11 mouse cellular contexts compared by ENCODE assay signal in genomic region chr16:97466182-97466957, GRCm38 (mm10). TPM values are rescaled to one million over a fixed set of nuclear protein-coding genes. Genes with fewer than 3 reads are reported as not detected.
DNase-seq lines count a peak whose midpoint lies in the region; ATAC-seq and TF ChIP-seq lines count a peak whose summit lies in the region.
"Had no signal": no experiment of that assay in that cellular context is flagged by ENCODE, and none has a peak within 500 bp of the region (broad histone marks: within the 10 kb centered on the region; RNA-seq: fewer than 3 reads in every experiment).

No protein-coding gene starts in this region.

- peak; percentile 56 for TF ChIP-seq RAD21 in MEL (IDR thresholded peaks at IDR 0.05; ENCODE audit: low read depth, low read length)

- H3K27me3 ChIP-seq in heart, adult 2 months (ENCODE audit: control insufficient read depth, insufficient read depth, low read length), result no peaks in the 10 kb centered on the region
- no peaks in the 10 kb centered on the region for H3K27me3 ChIP-seq in liver, embryonic 14.5 days (ENCODE audit: control insufficient read depth, insufficient read depth, low read length)
- H3K27me3 ChIP-seq in liver, embryonic 12.5 days (replicated peaks), result no peaks in the 10 kb centered on the region
- no peaks in the 10 kb centered on the region for H3K27me3 ChIP-seq in MEL (ENCODE audit: control insufficient read depth in 1 of 2, insufficient read depth in 2 of 2, low read length in 2 of 2)
- H3K27me3 ChIP-seq: limb, embryonic 15.5 days had no signal

- TF ChIP-seq EP300 in heart, adult 2 months (IDR thresholded peaks at IDR 0.05; ENCODE audit: insufficient read depth, low read depth, low read length), result no peak
- no peak for TF ChIP-seq EP300 in liver, embryonic 14.5 days (IDR thresholded peaks at IDR 0.05; ENCODE audit: low read depth)
- no peak for TF ChIP-seq EP300 in MEL (IDR thresholded peaks at IDR 0.05; ENCODE audit: low read depth in 1 of 2, low read length in 2 of 2)

- H3K36me3 ChIP-seq in heart, adult 2 months (ENCODE audit: control insufficient read depth, insufficient read depth, low read length), result no peaks in the 10 kb centered on the region
- no peaks in the 10 kb centered on the region for H3K36me3 ChIP-seq in liver, embryonic 14.5 days (replicated peaks; ENCODE audit: control insufficient read depth, insufficient read depth, low read depth)
- H3K36me3 ChIP-seq in liver, embryonic 12.5 days, result no peaks in the 10 kb centered on the region
- peaks cover 0 to 12% of the 10 kb centered on the region in 2 experiments; a peak in 2 of 4 replicates for H3K36me3 ChIP-seq in MEL (ENCODE audit: control insufficient read depth in 1 of 2, insufficient read depth in 2 of 2, low read length in 2 of 2)
- H3K36me3 ChIP-seq: limb, embryonic 15.5 days had no signal

- TF ChIP-seq CTCF in heart, adult 2 months (IDR thresholded peaks at IDR 0.05), result peak; percentile 75
- peak; percentile 52 for TF ChIP-seq CTCF in liver, embryonic 14.5 days (IDR thresholded peaks at IDR 0.05; ENCODE audit: low read depth)
- peak; percentile 22 to 84 (median 74); a peak in 5 of 6 replicates for TF ChIP-seq CTCF in MEL (IDR thresholded peaks at IDR 0.05 in 2 of 3, conservative IDR thresholded peaks at IDR 0.05 in 1 of 3; ENCODE audit: control insufficient read depth in 1 of 3, insufficient read depth in 1 of 3, low read depth in 2 of 3, low read length in 3 of 3, poor library complexity in 1 of 3, severe bottlenecking in 1 of 3)

- peaks cover 1% of the 10 kb centered on the region; the same call in 1 of the 2 replicates for H3K4me1 ChIP-seq in heart, adult 2 months (ENCODE audit: control insufficient read depth, insufficient read depth, low read length)
- H3K4me1 ChIP-seq in liver, embryonic 14.5 days (replicated peaks; ENCODE audit: control insufficient read depth in 2 of 2, insufficient read depth in 2 of 2, low read length in 1 of 2), result no peaks in the 10 kb centered on the region
- no peaks in the 10 kb centered on the region for H3K4me1 ChIP-seq in liver, embryonic 12.5 days
- peaks cover 4 to 22% of the 10 kb centered on the region in 2 experiments for H3K4me1 ChIP-seq in MEL (ENCODE audit: control insufficient read depth in 1 of 2, insufficient read depth in 2 of 2, low read length in 2 of 2)

- no peak for TF ChIP-seq POLR2A in heart, adult 2 months (IDR thresholded peaks at IDR 0.05; ENCODE audit: insufficient read depth, low read depth, low read length)
- no peak for TF ChIP-seq POLR2A in MEL (IDR thresholded peaks at IDR 0.05; ENCODE audit: control insufficient read depth in 1 of 2, insufficient read depth in 1 of 2, low read depth in 1 of 2, low read length in 2 of 2, poor library complexity in 1 of 2)

- intact Hi-C loops in heart, adult 2 months (cut with DNase I), result loop anchor here (2.0 kb wide), 1 partner anchor 152 kb away; no protein-coding TSS in a partner anchor
- intact Hi-C loops in heart, postnatal 36 days (cut with DNase I), result loop anchor here (5.0 kb wide), 1 partner anchor 154 kb away; no protein-coding TSS in a partner anchor

- no peak overlapping the region for H3K4me2 ChIP-seq in liver, embryonic 14.5 days (ENCODE audit: low read depth)
- no peak overlapping the region for H3K4me2 ChIP-seq in liver, embryonic 12.5 days
- H3K4me2 ChIP-seq: limb, embryonic 15.5 days had no signal

- no peaks in the 10 kb centered on the region for H3K79me2 ChIP-seq in heart, adult 2 months (replicated peaks; ENCODE audit: control insufficient read depth, insufficient read depth, low read length)
- no peaks in the 10 kb centered on the region for H3K79me2 ChIP-seq in MEL (ENCODE audit: control insufficient read depth, insufficient read depth, low read length, poor library complexity)

- H3K9ac ChIP-seq in heart, adult 2 months (ENCODE audit: low read depth, low read length), result no peak overlapping the region
- no peak overlapping the region for H3K9ac ChIP-seq in liver, embryonic 14.5 days (replicated peaks)
- no peak overlapping the region for H3K9ac ChIP-seq in liver, embryonic 12.5 days
- no peak overlapping the region for H3K9ac ChIP-seq in MEL (ENCODE audit: control insufficient read depth, low read depth, low read length, poor library complexity, severe bottlenecking)
- H3K9ac ChIP-seq: limb, embryonic 15.5 days had no signal

- no peak for ATAC-seq in liver, embryonic 14.5 days (ENCODE audit: insufficient read depth)
- ATAC-seq in liver, embryonic 12.5 days, result no peak
- ATAC-seq in granulocyte monocyte progenitor cell, adult 5-6 weeks (replicated peaks; ENCODE audit: poor library complexity, severe bottlenecking), result no peak

- no peak for DNase-seq in heart, adult 2 months
- no peak for DNase-seq in heart, postnatal 36 days
- no peak for DNase-seq in liver, embryonic 14.5 days (ENCODE audit: low read depth in 3 of 3, low spot score in 3 of 3)
- DNase-seq in MEL (ENCODE audit: low read depth, low spot score), result peak; percentile 54
- DNase-seq in lung, postnatal 36 days, result peak; percentile 33
- DNase-seq in ovary, adult 18-20 months (ENCODE audit: low spot score), result no peak
- DNase-seq: cerebellum, adult 11-12 months; kidney, adult 9 months had no signal

- WGBS in heart, adult 2 months, result 53% methylated on average over 4 of the region's 4 CpGs
- WGBS in liver, embryonic 14.5 days (ENCODE audit: insufficient replicate concordance), result 42% methylated on average over 4 of the region's 4 CpGs
- 37% methylated on average over 4 of the region's 4 CpGs for WGBS in liver, embryonic 12.5 days (ENCODE audit: insufficient replicate concordance)

- H3K9me3 ChIP-seq in liver, embryonic 14.5 days (ENCODE audit: control insufficient read depth, low read length), result no peaks in the 10 kb centered on the region
- H3K9me3 ChIP-seq in liver, embryonic 12.5 days (replicated peaks), result no peaks in the 10 kb centered on the region
- H3K9me3 ChIP-seq in MEL (replicated peaks; ENCODE audit: insufficient read depth, low read length), result no peaks in the 10 kb centered on the region
- H3K9me3 ChIP-seq: limb, embryonic 15.5 days had no signal

- no peak overlapping the region for H3K4me3 ChIP-seq in heart, adult 2 months
- no peak overlapping the region for H3K4me3 ChIP-seq in liver, embryonic 14.5 days (ENCODE audit: insufficient read depth in 1 of 2, low read depth in 2 of 2, low read length in 2 of 2)
- no peak overlapping the region for H3K4me3 ChIP-seq in liver, embryonic 12.5 days
- no peak overlapping the region for H3K4me3 ChIP-seq in MEL (ENCODE audit: control insufficient read depth in 1 of 2, insufficient read depth in 1 of 2, low read depth in 2 of 2, low read length in 2 of 2)
- H3K4me3 ChIP-seq: limb, embryonic 15.5 days had no signal

- H3K27ac ChIP-seq in heart, adult 2 months, result no peak overlapping the region
- no peak overlapping the region for H3K27ac ChIP-seq in liver, embryonic 14.5 days
- no peak overlapping the region for H3K27ac ChIP-seq in liver, embryonic 12.5 days
- H3K27ac ChIP-seq in MEL (ENCODE audit: control insufficient read depth, low read depth, low read length), result no peak overlapping the region
- H3K27ac ChIP-seq: limb, embryonic 15.5 days had no signal

TF ChIP-seq in MEL, 35 proteins besides CTCF, POLR2A, EP300 and RAD21:
- TF ChIP-seq MYB (IDR thresholded peaks at IDR 0.05; ENCODE audit: low read depth, low read length), result no peak
- peak; percentile 59 for TF ChIP-seq SMC3 (IDR thresholded peaks at IDR 0.05; ENCODE audit: low read depth, low read length)

RNA-seq across cellular contexts. Expression of gene Mx1, which starts 3.7 kb away (rescaled TPM):
- total RNA-seq in heart, adult 2 months (2021), result 1 to 10 TPM; 1.7 to 2.1 TPM
- polyA plus RNA-seq in heart, adult 2 months (2012; rRNA removed), result 0.44 and 0.59 TPM in 2 replicates
- total RNA-seq in heart, postnatal 36 days (2021), result 1 to 10 TPM; 2.0 to 4.0 TPM
- 0.29 and 0.46 TPM in 2 replicates for polyA plus RNA-seq in liver, embryonic 14.5 days (2012; rRNA removed)
- polyA plus RNA-seq in liver, embryonic 14.5 days (2014; fragmentation: Nextera tagmentation; extraction: Ambion mirVana), result 0.16 and 0.48 TPM in 2 replicates
- 0.20 and 0.26 TPM in 2 replicates for polyA plus RNA-seq in liver, embryonic 12.5 days (2016; fragmentation: Nextera tagmentation; extraction: Ambion mirVana)
- total RNA-seq in MEL (2012; rRNA removed), result 0.13 and 0.27 TPM in 2 replicates
- polyA plus RNA-seq in MEL (2012; ENCODE audit: insufficient read depth in 1 of 2, insufficient read length in 2 of 2, low read depth in 1 of 2, low replicate concordance in 2 of 2, missing spikeins in 1 of 2), result under 1 TPM in 1 of 2 experiments, not detected in 1; 0.42 TPM
- 0.73 and 6.5 TPM in 2 replicates for total RNA-seq in granulocyte monocyte progenitor cell, adult 5-6 weeks (2014; fragmentation: Nextera tagmentation)
- total RNA-seq in granulocyte monocyte progenitor cell, adult 5-6 weeks (2017), result 1.3 and 2.2 TPM in 2 replicates

RNA-seq across cellular contexts. Expression of gene Fam3b, which starts 48.2 kb away (rescaled TPM):
- total RNA-seq in heart, adult 2 months (2021), result not detected
- not detected in 2 replicates for polyA plus RNA-seq in heart, adult 2 months (2012; rRNA removed)
- not detected for total RNA-seq in heart, postnatal 36 days (2021)
- not detected in 2 replicates for polyA plus RNA-seq in liver, embryonic 14.5 days (2012; rRNA removed)
- polyA plus RNA-seq in liver, embryonic 14.5 days (2014; fragmentation: Nextera tagmentation; extraction: Ambion mirVana), result 0.14 TPM in 1 of 2 replicates, not detected in the other
- polyA plus RNA-seq in liver, embryonic 12.5 days (2016; fragmentation: Nextera tagmentation; extraction: Ambion mirVana), result not detected in 2 replicates
- 19.2 and 20.6 TPM in 2 replicates for total RNA-seq in MEL (2012; rRNA removed)
- polyA plus RNA-seq in MEL (2012; ENCODE audit: insufficient read depth in 1 of 2, insufficient read length in 2 of 2, low read depth in 1 of 2, low replicate concordance in 2 of 2, missing spikeins in 1 of 2), result 10 to 100 TPM in 1 of 2 experiments, not detected in 1; 21.2 TPM
- 1.1 TPM in 1 of 2 replicates, not detected in the other for total RNA-seq in granulocyte monocyte progenitor cell, adult 5-6 weeks (2014; fragmentation: Nextera tagmentation)
- total RNA-seq in granulocyte monocyte progenitor cell, adult 5-6 weeks (2017), result 2.3 TPM in 1 of 2 replicates, not detected in the other

Comparison
In these comparisons a context has a peak if more than half of its experiments do, and no peak if none do; other contexts are left out.
1. DNase-seq: peak in MEL (single experiment) and lung, postnatal 36 days (single experiment); none in heart, adult 2 months (0 of 2), heart, postnatal 36 days (0 of 2), liver, embryonic 14.5 days (0 of 3) and ovary, adult 18-20 months (single experiment).
2. Peak in every context shown above with its lines, with median percentiles within 50 percentile points of each other: CTCF ChIP-seq.